Mouse (Mus musculus): ENCODE measurements around the gene Chaf1a.

- TF ChIP-seq GATA1 (IDR thresholded peaks at IDR 0.05; ENCODE audit: borderline replicate concordance, low read length) (no peak), FLI1 (IDR thresholded peaks at IDR 0.05; ENCODE audit: low read length) (no peak)
Measured at GRCm38 (mm10) chr17:56021161-56021910, 18.9 kb upstream of the Chaf1a start.
